Mouse (Mus musculus): ENCODE measurements around the gene Hid1. TPM values are rescaled to one million over a fixed set of nuclear protein-coding genes. Genes with fewer than 3 reads are reported as not detected.
"Not testable (repeated sequence)": the region's sequence is repeated elsewhere in the genome, so short reads cannot be mapped to it uniquely, and the experiment has no call there.

Gene Hid1
- total RNA-seq (2014; fragmentation: Nextera tagmentation), result not detected in 2 replicates
- total RNA-seq (2017), result not detected in 2 replicates

DNA sequence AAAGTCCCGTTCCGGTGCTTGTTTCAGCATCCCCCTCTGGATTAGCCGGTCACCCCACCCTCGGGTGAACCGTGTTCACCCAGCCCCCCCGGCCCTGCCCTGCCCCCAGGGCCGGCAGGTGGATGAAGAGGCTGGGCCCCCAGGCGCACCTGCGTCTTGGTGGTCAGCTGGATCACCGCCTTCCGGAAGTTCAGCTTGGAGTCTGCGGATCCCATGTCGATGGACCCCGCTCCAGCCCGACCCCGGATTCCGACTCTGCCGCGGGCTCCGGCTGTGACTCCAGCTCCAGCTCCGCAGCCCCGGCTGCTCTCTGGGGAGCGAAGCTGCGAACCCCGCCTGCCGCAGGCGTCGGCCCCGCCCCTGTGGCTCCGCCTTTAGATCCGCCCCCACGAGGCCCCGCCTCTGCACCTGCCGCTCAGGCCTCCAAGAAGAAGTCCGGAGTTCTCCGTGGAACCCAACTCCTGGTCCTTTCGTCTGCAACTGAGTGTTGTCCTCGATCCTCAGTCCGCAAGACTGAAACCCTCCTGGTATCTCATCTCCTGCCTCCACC, at the start of gene Hid1:
TSS of gene Hid1 (minus strand) at position 362 of the 550 bp plus-strand sequence.
- peak; percentile 92 for ATAC-seq (replicated peaks; ENCODE audit: poor library complexity, severe bottlenecking)

DNA sequence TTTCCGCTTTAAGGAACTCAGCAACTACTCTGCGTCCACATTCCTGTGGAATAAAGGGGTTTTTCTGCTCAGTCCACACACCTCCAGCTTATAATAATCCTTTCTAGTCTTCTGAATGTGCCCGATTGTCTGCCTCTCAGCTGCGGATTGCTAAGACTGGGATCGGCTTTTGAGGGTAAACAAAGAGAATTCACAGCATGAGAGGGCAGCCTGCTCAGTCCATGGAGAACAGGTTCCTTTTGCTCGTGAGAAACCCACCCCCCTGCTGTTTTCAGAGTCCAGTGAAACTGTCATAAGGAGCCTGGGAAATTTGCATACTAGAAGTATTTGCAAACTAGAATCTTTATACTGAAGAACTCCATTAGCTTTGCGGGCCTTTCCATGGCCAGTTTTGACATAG, 42.0 kb upstream of the Hid1 start:
- no peak for ATAC-seq (replicated peaks; ENCODE audit: poor library complexity, severe bottlenecking)

DNA sequence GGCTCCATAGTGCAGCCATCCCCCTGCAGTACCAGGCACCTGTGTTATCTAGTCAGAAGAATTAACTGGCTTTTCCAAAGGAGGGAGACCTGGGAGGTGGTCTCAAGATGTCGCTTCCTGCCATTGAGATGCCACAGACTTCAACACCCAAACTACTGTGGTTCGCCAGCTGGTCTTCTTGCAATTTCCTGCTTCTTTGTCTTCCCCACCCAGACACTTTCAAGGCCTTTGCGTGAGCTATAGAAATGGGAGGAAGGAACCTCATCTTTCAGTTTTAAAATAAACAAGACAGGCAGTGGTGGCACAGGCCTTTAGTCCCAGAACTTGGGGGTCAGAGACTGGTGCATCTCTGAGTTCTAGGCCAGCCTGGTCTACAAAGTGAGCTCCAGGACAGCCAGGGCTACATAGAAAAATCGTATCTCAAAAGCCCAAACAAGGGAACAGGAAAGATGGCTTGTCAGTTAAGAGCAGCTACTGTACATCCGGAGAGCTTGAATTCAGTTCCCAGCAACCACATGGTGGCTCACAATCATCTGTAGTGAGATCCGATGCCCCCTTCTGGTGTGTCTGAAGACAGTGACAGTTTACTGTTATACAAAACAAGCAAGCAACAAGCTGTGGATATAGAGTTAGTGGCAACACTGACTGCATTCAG, 40.8 kb upstream of the Hid1 start:
- ATAC-seq (replicated peaks; ENCODE audit: poor library complexity, severe bottlenecking), result 0 out of 2 replicates have a peak, but pooled peaks have one; percentile 8

DNA sequence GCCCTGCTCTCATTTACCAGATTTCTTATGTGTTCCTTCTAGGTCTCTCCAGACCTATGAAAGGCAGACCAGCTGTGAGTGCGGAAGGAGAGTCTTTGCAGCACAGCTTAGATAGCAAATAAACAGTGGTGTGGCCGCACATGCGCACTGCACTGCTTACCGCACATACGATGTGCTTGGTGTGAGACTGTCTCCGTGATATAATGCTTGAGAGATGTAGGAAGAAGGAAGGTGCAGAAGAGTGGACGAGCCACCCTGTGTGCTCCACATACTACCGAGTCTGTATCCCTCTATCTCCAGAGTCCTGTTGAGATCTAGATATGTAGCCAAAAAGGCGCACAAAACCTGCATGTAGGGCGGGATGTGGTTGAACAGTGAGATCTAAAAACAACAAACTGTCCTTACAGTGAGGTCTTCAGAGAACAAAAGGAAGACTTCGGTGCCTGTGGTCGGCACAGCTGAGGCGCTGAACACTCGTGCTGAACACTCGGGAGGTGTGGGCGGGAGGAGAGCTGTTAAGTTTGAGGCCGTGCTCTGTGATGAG, 39.4 kb upstream of the Hid1 start:
- no peak for ATAC-seq (replicated peaks; ENCODE audit: poor library complexity, severe bottlenecking)

DNA sequence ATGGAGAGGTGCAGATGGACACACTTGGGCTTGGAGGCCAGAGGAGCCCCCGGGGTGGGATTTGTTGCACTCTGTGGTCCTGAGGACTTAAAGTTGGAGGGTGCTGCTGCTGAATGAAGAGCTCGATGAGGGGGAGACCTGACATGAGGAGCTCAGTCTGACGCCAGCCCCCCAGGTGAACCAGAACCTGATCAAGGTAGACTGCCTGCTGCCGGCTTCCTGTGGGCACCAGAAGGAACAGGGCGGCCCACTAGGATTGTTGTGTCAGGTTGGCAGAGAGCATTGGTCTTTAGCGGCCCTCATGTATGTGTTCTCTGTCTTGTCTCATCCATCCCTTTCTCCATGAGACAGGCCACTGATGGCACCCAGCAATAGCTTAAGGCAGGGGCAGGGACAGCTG, 38.2 kb upstream of the Hid1 start:
- ATAC-seq (replicated peaks; ENCODE audit: poor library complexity, severe bottlenecking), result no peak

DNA sequence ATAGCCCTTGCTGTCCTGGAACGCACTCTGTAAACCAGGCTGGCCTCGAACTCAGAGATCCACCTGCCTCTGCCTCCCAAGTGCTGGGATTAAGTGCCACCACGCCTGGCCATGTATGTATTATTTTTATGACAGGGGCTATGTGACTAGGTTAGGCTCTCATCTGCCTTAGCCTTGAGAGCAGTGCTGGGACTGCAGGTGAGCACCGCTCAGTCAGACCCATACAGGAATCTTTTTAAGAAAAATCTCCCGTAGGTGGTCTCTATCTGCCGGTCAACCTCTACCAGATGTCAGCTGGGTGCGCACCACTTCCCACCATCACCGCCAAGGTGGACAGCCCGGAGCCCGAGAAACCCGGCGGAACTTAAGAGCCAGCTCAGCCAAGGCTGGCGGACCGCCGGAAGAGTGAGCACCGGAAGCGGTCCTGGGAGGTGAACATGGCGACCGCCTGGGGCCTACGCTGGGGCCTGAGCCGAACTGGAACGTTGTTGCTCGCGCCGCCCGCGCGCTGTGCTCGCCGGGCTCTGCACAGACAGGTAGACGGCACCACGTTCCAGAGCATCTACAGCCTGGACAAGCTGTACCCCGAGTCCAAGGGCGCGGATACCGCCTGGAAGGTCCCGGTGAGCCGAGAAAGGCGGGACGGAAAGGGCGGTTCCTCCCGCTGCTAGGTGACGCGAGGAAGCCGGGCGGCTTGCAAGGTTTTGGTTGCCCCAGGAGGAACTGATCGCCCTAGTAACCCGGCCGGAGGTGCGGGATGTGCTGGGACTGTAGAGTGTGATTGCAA, 36.0 kb upstream of the Hid1 start, which contains the start of gene Mrpl58:
TSS of gene Mrpl58 (plus strand) at position 415 of the 787 bp plus-strand sequence.
- peak; percentile 87 for ATAC-seq (replicated peaks; ENCODE audit: poor library complexity, severe bottlenecking)

DNA sequence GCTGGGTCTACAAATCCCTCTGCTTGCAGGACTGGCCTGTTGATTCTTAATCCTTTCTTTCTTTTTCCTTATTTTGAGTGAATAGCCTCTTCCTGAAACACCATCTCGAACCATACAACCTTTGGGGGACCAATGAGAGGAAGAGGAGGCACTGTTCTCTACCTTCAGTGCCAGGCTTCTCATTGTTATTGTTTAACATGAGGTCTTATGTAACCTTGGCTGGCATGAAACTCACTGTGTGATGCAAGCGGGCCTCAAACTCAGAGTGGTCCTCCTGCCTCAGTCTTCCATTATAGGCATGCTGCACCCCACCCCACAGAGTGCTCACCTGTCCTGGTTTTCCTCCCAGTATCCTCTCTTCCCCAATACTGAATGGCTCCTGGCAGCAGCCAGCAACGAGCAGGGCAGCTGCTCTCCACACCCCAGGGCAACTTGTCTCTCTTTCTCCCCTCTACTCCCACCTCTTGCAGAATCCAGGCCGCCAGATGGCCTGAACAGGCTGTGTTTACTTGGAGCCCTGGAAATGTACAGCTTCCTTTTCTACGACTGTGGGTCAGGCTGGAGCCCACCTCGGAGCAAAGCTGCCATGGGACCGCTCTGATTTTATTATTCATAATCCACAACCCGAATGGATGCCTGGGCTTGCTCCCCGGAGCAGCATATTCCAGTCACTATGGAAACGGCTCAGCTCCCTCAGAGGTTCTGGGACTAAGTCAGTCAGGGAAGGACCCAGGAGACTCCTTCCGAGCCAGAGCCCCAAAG, 33.3 kb upstream of the Hid1 start:
- ATAC-seq (replicated peaks; ENCODE audit: poor library complexity, severe bottlenecking), result no peak

DNA sequence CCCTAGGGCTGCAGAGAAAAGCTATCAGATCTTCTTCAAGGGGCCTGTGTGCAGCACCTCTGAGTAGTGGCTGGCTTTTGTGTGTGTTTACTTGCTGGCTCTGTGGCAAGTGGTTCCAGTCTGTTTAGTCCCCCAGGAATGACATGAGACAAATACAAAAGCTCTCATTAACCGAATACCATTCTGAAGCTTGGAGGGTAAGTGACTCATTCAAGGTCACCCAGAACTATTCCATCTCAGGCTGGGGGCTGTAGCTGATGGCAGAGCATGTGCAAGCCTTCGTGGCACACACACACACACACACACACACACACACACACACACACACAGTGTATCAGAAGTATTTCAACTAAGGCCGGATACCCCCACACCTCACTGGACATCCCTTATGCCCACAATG, 32.6 kb upstream of the Hid1 start:
- no peak for ATAC-seq (replicated peaks; ENCODE audit: poor library complexity, severe bottlenecking)

DNA sequence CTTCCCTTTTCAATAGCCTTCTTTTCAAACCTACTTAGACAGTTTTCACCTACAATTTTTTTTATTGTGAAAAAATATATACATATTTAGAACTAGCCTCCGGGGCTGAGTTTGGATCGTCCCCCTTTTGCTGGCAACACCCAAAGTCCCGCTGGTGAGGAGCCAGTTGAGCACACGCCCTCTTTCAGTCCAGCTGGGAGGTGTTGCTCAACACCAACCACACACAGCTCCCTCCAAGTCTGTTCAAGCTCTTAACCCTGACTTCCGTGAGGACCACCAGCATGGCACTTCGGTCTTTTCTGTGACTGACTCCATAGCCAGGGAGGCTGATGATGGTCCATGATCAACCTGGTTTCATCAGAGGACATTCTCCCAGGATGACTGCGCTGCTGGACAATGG, 30.5 kb upstream of the Hid1 start:
- peak; percentile 84 for ATAC-seq (replicated peaks; ENCODE audit: poor library complexity, severe bottlenecking)

DNA sequence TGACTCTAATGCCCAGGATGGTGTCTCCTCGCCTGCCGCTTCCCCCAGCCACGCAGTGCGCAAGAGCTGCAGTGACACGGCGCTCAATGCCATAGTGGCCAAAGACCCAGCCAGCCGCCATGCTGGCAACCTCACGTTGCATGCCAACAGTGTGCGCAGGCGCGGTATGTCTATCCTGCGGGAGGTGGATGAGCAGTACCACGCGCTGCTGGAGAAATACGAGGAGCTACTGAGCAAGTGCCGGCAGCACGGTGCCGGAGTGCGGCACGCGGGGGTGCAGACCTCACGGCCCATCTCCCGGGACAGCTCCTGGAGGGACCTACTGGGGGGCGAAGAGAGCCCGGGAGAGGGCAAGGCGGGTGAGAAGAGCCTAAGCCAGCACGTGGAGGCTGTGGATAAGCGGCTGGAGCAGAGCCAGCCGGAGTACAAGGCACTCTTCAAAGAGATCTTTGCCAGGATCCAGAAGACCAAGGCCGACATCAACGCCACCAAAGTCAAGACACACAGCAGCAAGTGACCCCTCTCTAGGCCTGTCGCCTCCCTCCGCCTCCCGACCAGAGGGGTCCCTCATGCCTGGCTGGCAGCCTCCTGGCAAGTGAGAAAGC, 26.3 kb upstream of the Hid1 start:
- no peak for ATAC-seq (replicated peaks; ENCODE audit: poor library complexity, severe bottlenecking)

DNA sequence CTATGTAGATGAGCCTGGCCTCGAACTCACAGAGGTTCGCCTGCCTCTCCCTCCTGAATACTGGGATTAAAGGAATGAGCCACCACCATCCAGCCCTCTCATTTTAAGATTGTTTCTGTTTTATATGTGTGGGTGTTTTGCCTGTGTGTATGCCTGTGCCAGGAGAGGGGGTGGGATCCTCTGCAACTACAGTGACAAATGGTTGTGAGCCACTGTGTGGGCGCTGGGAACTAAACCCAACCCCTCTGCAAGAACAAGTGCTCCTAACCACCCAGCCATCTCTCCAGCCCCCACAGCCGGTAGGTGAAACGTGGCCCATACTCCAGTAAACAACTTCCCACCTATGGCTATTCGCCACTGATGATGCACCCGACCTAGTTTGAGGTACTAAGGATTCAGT, 23.8 kb upstream of the Hid1 start:
- ATAC-seq (replicated peaks; ENCODE audit: poor library complexity, severe bottlenecking), result no peak

DNA sequence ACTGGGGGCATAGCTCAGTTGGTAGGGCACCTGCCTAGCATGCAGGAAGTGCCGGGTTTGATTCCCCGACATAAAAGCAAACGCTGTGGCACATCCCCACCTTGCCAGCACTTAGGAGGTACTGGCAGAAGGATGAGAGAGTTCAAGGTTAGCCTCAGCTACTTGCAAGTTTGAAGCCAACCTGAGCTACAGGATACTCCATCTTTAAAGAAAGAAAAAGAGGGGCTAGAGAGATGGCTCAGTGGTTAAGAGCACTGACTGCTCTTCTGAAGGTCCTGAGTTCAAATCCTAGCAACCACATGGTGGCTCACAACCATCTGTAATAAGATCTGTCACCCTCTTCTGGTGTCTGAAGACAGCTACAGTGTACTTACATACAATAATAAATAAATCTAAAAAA, 19.3 kb upstream of the Hid1 start:
- ATAC-seq (replicated peaks; ENCODE audit: poor library complexity, severe bottlenecking), result not testable (repeated sequence)

DNA sequence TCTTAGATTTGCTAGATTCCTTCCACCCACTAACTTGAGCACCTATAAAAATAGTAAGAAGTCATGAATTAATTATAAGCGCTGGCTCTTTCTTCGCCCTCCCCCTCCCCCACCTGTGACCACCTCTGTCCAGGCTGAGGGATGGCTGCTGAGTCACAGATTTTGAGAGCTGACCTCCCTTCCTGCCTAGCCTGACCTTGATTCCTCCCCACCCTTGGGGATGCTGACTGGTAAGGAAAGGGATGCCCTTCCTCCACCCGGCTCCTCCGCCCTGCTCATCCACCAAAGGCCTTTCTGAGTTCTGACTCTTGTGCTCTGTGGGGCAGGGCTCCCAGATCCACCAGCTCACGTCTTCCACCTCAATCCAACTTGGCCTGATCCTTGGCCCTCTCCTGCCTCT, 17.0 kb upstream of the Hid1 start:
- no peak for ATAC-seq (replicated peaks; ENCODE audit: poor library complexity, severe bottlenecking)

DNA sequence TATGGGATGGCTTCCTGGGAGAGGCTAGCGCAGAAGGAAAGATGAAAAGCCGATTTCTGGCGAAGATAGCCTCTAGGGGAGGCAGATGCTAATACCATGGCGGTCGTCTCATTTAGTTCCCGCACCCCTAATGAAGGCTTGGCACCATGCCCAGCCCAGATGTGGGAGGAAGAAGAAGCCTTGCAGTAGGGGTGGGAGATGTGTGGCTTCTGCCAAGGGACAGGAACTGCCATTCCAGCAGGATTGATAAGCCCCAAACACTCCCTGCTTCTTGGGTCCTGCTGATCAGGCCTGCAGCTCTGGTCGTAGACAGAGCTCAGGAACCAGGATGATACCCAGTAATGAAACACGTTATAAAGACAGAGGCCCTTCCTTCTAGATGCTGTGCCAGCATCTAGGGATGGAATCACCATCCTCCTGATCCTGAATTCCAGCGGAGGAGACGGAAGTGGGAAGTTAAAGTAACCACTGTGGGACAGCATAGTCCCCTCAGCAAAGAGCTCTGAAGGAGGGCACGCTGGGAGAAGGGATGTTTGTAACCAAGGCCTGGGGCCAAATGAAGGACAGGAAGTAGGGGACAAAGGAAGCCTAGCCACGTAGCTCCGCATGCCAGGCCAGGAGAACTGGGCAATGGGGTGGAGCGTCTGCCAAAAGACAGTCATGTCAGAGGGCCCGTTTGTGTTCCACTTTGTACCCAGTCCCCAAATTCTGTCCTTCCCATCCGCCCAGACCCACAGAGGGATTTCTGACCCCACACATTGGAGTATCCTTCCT, 16.3 kb upstream of the Hid1 start:
- ATAC-seq (replicated peaks; ENCODE audit: poor library complexity, severe bottlenecking), result no peak

DNA sequence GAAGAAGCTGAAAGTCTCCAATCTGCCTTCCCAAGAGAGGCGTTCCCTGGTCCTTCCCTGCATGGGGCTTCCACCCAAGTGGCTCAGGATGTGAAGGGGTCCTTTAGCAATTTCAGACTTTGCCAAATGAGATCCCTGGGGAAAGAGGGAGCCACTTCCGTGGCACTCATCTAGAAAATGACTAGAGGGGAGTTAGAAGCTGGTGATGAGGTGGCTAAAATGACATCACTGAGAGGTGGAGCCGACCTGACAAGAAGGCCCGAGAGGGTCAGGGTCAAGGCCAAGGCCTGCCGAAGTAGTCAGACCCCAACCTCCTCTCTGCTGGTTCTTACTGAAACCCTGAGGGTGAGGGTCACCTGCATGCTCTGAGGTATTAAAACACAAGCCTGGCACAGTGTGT, 15.3 kb upstream of the Hid1 start:
- no peak for ATAC-seq (replicated peaks; ENCODE audit: poor library complexity, severe bottlenecking)

DNA sequence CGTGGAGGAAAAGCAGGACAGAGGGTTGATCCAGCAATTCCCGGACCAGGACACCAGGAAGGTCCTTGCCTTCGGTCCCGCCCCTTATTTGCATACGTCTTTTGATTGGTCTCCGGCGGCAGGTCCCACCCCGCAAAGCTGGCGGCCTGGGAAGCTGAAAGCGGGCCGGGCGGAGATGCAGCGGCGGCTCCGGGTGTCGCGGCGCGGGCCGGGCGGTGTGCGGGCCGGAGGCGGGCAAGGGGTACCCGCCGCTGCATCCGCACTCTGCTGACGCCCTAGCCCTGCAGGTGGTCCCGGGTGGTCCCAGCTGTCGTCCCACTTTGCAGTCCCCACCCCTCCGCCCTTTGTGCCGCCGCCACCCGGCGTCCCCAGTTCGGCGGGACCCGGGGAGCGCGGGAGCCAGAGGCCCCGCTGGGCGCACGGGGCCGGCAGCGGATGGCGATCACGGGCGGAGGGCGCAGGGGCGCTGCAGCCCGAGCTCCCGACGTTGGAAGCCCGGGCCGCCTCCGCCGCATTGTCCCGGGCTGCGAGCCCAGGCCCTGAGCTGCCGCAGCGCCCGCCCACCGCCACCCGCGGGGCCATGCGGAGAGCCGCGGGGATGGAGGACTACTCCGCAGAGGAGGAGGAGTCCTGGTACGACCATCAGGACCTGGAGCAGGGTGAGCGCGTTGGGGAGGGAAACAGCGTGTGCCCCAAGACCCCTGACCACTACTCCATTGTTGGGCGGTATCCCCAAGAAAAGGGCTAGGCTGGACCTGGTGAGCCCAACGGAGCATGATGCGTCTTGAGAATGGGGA, 14.4 kb upstream of the Hid1 start, which contains the start of gene Cdr2l:
TSS of gene Cdr2l (plus strand) at position 174 of the 797 bp plus-strand sequence.
- peak; percentile 55 for ATAC-seq (replicated peaks; ENCODE audit: poor library complexity, severe bottlenecking)

DNA sequence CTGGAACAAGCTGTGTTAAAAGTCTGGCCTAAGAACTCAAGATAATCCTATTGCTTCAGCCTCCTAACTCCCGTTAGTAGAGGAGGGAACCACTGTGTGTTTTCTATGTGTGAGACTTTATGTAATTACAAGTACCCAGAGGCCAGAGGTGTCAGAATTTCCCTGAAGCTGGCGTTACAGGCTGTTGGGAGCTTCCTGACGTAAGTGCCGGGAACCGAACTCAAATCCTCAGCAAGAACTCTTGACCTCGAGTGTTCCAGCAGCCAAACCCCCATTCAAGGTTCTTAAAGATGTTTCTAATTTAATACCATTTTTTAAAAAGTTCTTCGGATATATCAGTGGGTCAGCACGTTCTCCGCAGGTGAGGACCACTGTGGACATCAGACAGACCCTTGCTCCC, 13.7 kb upstream of the Hid1 start:
- ATAC-seq (replicated peaks; ENCODE audit: poor library complexity, severe bottlenecking), result no peak

DNA sequence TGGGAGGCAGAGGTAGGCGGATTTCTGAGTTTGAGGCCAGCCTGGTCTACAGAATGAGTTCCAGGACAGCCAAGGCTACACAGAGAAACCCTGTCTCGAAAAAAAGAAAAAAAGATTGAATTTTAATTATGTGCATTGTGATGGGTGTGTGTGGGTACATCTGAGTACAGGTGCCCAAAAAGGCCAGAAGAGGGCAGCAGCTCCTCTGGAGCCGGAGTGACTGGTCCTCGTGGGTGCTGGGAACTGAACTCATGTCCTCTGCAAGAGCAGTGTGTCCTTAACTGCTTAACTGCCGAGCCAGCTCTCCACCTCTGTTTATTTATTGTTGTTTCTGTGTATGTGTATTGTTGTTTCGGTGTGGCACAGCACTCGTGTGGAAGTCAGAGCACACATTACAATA, 10.3 kb upstream of the Hid1 start:
- no peak for ATAC-seq (replicated peaks; ENCODE audit: poor library complexity, severe bottlenecking)
